Mouse (Mus musculus): ENCODE data around the gene Rerg.

DNA sequence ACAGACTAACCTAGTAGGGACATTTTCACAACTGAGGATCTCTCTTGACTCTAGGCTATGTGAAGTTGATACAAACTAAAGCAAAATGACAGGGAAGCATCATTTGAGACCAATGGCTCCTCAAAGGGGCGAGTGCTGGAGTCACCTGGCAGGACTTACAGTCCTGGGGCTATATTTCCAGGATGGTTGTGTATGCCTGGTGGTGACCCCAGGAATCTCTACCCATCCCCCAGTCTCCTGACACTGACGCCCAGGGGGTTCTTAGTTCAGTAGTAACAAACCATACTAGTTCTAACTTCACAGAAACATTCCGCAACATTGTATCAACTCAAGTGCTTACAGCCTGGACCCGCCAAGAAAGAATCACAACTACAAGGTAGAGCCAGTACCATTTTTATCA lies 32.4 kb upstream of the Rerg start:
- TF ChIP-seq POLR2A (IDR thresholded peaks at IDR 0.05; ENCODE audit: borderline replicate concordance, control insufficient read depth, low read depth, low read length) (no peak), CTCF (IDR thresholded peaks at IDR 0.05; ENCODE audit: control insufficient read depth, insufficient read depth, low read length) (no peak)

All from bone marrow, adult 2 months (tissue).